Mouse (Mus musculus) B cell, adult 2 months (primary cell): Measurements from ENCODE around the gene Pih1d1.
"Not testable (repeated sequence)": the region's sequence is repeated elsewhere in the genome, so short reads cannot be mapped to it uniquely, and the experiment has no call there.

Experiments
- DNase-seq, 2 experiments: peaks; one replicate each; pipeline ENCODE4 v3.0.0; 2022

The Pih1d1 gene

DNA sequence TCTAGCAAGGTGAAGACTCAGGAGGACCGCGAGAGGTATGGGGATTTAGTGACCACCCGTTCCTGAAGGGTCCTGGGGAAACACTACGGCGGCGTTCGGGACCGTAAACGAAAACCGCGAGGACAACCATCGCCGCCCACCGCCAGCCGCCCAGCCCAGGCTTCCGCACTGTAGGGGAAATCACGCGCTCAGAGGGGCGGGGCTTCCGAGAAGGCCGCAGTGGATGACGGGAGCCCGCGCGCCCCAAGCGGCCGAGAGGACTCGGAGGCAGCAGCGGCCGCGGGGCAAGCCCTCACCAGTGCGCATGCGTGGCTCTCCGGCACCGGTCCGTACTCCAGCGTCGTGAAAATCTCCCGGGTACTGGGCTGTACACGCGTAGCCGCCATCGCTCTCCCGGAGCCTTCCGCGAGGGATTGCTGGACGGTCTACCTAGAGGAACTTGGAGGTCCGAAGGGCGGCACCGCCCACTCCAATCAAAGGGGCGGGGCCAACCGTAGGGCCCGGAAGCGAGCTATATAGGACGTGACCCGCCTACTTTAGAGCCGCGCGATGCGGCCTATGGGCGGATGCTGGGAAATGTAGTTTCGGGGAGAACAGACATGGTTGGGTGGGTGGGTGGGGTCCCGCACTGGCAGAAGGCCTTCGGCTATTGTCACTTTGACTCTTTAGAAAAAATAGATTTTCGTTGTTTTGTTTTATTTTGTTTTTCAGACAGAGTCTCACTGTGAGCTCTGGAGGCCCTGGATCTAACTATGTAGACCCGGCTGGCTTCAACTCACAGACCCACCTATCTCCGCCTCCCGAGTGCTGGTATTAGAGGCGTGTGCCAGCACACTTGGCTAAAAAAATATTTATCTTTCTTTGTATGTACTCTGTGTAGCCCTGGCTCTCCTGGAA, at the start of gene Pih1d1, which contains the start of gene Aldh16a1:
Gene Pih1d1, plus strand, starts transcription at position 208 of the 897 bp plus-strand sequence.
Gene Aldh16a1, minus strand, starts transcription at position 489 of the 897 bp plus-strand sequence.
- DNase-seq, result peak; percentile 98 to 99

DNA sequence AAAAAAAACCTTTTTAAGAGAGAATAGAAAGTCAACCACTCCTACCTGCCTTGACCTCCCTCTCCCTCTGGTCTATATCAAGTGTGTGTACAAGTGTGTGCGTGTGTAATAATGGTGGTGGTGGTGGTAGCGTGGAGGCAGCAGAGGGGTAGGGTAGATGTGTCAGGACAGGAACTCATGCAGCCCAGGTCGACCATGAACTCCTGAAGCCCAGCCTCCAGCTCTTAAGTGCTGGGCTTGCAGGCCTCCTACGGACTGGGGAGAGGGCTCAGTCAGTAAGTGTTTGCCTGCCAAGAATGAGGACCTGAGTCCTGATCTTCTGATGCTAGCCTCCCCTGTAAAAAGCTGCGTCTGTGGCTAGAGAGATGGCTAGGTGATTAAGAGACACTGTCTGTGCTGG, 49.2 kb upstream of the Pih1d1 start:
- DNase-seq, result no peak

DNA sequence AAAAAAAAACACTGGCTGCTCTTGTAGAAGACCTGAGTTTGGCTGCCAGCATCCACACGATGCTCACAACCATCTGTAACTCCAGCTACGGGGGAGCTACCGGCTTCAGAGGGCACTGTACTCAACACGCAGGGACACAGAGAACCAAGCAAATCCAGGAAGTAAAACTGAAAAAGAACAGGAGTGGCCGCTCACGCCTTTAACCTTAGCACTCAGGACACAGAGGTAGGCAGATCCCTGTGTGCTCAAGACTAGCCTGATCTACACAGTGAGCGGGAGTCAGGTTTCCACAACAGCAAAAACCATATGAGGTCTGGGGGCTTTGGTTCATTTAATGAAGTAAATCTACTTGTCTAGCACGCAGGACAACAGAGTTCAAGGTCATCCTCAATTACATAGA, 48.6 kb upstream of the Pih1d1 start:
- DNase-seq, result no peak

DNA sequence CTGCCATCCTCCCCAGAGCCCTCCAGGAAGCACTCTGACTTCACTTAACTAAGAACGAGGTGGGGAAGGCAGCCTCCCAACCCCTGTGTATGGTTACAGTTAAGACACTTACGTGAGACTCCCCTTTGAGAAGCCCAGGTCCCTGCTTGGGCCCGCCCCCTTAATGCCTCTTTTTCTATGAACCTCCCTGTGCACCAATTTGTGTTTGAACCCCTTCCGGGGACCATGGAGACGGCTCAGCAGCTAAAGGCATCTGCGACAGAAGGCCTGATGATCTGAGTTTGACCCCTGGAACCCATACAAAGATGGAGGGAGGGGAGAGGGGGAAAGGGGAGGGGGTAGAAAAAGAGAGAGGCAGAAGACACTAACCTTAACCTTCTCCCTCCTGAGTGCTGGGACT, 47.7 kb upstream of the Pih1d1 start:
- DNase-seq, result no peak

DNA sequence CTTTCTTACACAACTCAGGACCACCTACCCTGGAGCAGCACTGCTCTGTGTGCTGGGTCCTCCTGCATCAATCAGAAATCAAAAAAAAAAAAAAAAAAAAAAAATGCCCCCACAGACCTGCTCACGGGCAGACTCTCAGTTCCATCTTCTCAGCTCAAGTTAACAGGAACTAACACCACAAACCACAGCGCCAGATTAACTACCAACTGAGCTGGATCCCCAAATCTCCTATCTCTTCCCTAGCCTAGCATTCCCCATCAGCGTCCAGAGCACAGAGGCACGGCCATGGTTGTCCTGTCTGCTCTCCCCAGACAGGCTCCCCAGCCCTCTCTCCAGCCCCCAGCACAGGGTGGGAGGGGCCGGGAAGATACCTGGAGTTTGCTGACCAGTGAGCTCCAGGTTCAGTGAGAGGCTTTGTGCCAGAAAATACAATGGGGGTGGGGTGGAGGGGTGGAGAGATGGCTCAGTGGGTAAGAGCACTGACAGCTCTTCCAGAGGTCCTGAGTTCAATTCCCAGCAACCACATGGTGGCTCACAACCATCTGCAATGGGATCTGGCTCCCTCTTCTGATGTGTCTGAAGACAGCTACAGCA, 47.0 kb upstream of the Pih1d1 start:
- no peak for DNase-seq

DNA sequence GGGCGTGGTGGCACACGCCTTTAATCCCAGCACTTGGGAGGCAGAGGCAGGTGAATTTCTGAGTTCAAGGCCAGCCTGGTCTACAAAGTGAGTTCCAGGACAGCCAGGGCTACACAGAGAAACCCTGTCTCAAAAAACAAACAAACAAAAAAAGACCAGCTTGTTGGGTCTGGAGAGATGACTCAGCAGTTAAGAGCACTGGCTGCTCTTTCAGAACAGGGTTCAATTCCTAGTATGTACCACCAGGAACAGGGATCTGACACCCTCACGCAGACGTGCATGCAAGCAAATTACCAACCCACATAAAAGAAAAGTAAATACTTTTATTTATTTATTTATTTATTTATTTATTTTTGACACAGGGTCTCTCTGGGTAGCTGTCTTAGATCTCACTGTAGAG, 44.0 kb upstream of the Pih1d1 start:
- not testable (repeated sequence) for DNase-seq

DNA sequence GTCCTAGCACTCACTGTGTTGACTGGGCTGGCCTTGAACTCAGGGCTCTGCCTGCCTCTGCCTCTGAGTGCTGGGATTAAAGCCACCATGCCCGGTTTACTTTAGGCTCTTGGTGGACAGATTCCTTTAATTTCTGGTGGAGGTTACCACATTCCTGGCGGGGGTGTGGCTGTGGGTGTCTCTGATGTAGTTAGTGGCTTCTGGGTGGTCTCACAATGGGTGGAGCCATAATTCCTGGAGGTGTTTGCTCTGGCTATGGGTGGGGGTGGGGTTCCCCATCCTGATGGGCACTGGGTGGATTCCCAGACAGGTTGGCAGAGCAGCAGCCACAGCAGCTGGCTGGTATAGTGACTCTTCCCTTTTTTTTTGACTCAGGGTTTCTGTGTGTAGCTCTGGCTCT, 42.2 kb upstream of the Pih1d1 start:
- no peak for DNase-seq

DNA sequence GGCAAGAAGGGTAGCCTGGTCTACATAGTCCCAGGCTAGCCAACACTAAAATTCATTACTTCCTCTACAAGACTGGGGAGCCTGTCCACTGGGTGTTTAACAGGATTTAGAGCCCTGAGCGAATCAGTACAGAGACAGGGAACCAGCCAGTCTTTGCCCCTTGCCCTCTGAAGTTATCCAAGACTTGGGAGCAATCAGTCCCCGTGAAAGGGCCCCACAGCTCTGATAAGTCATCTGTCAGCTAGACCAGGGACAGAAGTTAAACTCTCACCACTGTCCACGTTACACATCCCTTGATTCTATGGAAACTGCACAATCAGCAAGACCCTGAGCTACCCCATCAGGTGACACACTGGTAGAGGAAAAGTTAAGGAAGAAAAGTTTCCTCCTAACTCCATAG, 41.6 kb upstream of the Pih1d1 start:
- DNase-seq, result no peak

DNA sequence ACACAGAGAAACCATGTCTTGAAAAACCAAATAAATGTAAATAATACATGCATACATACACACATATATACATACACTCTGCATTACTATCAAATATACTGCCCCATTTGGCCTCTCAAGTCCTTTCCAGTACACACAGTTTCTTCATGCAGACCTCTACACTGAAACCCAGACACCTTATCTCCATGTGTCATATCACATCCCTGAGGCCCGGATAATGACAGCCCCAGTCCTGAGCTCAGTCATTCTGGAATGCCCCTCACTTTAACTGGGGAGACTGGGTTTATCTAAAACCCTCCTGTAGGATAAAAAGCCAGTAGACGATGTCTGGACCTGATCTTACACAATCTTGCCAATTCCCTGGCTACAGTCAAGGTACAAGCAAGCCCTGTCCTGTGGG, 40.6 kb upstream of the Pih1d1 start:
- no peak for DNase-seq

DNA sequence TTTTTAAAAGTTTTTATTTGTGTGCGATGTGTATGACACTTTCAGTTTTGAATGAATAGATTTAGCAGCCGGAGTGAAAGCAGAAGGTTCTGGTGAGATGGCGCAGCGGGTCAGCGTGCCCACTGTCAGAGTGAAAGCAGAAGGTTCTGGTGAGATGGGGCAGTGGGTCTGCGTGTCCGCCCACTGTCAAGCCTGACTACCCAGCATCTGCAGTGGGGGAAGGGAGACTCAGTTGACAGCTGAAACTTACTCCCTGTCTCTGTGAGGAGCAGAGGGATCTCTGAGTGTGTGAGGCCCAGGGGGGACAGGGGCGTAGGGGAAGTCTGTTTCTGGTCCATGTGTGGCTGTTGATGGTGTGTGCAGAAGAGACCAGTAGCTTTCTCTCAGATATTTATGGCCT, 36.5 kb upstream of the Pih1d1 start:
- DNase-seq, result peak; percentile 33 to 34

DNA sequence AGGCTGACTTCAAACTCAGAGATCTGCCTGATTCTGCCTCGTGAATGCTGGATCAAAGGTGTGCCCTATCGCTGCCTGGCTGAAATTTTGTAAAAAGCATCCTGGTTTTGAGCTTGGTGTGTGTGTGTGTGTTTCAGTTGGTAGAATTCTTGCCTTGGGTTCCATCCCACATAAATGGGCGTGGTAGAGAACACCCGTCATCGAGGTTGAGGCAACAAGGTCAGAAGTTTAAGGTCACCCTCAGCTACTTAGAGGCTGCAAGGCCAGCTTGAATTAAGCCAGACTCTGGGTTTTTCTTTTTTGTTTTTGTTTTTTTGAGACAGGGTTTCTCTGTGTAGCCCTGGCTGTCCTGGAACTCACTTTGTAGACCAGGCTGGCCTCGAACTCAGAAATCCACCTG, 35.8 kb upstream of the Pih1d1 start:
- DNase-seq, result no peak

DNA sequence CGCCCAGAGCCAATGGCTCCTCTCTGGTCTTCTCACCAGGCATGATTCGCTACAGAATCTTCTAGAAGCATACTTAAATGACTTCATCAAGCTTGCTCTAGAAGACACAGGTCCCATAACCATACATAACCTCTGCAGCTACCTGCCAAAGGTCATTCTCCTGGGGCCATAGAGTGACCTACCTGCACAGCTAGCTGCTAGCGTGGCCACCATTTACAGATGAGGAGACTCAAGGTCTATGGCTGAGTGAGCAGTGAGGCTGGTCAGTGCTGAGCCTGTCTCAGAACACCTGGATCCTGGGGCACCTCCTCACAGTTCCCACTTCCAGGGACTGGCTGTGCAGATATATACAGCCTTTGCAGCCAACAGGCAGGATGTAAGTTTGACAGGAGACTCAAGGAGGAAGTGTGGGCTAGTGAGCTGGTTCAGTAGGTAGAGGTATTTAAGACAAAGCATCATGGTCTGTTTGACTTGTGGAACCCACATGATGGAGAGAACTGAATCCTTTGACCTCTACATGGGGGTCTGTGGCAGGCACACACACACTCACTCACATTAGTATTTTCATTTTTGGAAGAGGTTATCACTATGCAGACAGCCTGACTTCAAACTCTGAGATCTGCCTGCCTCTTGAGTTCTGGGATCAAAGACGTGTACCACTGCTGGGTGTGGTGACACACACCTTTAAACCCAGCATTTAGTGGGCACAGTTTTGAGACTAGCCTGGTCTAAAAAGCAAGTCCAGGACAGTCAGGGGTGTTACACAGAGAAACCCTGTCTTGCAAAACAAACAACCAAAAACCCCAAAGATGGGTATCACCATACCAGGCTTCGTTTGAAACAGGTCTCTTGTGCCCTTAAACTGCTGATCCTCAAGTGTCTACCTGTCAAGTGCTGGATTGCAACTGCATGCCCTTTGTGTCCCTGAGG, 34.1 kb upstream of the Pih1d1 start:
- peak; percentile 34 to 35 for DNase-seq

DNA sequence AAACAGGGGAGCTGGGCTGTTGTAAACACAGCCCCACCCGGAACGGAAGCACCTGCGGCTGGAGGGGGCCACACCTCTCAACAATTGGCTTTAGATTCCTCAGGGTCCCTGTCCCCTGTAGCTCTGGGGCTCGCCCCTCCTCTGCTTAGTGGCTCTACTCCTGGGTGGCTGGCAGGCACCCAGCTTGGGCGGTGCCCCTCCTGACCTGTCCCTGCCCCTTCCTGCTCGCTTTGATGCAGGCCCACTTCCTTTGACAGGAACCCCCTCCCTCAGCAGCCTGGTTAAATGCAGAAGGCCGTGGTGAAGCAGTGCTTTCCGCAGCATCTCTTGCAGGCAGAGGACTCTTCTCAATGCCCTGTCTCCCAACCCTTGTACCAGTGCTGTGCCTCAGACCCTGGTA, 32.7 kb upstream of the Pih1d1 start:
- peak; percentile 71 to 72 for DNase-seq

DNA sequence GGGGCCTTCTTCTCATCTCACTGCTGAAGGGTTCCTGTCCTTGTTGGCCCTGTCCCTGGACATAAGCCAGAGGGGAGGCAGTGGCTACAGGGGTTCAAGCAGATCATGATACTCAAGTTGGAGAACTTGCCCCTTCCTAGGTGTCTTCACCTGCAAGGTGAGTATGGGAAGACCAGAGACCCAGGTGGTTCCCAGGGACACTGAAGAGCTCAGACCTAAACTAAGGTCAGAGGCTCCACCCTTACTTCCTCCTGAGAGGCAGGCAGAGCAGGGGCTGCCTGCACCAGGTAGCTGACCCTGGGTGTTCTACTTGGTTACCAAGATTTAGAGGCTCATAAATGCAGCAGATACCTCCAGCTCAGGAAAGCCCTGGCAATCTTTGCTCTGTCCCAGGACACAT, 32.1 kb upstream of the Pih1d1 start:
- DNase-seq, result no peak

DNA sequence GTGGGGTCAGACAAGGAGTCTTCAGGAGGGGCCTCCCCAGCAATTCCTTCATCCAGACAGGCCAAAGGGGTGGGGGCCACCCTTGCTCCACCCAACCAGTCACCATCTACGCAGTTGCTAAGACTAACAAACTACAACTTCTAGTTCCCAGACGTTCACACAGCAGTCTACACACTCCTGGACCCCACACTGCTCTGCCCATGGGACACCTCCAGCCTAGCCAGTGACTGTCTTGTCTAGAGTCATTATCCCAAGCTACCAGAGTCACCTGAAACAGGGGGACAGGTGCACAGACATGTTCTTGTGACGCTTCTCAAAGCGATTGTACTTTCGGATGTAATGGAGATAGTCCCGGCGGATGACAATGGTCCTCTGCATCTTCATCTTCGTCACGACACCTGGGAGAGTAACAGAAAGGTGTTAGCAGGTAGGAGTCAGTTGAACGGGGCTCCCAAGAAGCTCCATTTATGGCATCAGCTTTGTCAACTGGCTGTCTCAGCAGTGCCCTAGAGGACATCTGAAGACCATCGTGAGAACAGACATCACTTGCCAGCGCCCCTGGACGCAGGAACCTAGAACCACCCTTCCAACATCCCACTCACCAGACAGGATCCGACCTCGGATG, 31.4 kb upstream of the Pih1d1 start:
- DNase-seq, result peak in 1 of 2 experiments; percentile 23

DNA sequence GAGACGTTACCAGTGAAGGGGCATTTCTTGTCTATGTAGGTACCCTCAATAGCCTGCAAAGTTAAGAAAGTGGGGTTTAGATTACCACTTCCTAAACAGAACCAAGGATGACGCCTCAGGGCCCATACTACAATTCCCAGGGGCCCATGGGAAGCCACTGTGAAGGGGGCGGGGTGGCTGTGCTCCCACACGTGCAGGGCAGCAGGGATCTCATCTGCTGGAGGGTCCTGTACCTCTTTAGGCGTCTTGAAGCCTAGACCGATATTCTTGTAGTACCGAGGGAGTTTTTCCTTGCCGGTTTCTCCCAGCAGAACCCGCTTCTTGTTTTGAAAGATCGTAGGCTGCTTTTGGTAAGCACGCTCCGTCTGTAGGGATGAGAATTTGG, 30.9 kb upstream of the Pih1d1 start:
- peak; percentile 61 to 64 for DNase-seq

DNA sequence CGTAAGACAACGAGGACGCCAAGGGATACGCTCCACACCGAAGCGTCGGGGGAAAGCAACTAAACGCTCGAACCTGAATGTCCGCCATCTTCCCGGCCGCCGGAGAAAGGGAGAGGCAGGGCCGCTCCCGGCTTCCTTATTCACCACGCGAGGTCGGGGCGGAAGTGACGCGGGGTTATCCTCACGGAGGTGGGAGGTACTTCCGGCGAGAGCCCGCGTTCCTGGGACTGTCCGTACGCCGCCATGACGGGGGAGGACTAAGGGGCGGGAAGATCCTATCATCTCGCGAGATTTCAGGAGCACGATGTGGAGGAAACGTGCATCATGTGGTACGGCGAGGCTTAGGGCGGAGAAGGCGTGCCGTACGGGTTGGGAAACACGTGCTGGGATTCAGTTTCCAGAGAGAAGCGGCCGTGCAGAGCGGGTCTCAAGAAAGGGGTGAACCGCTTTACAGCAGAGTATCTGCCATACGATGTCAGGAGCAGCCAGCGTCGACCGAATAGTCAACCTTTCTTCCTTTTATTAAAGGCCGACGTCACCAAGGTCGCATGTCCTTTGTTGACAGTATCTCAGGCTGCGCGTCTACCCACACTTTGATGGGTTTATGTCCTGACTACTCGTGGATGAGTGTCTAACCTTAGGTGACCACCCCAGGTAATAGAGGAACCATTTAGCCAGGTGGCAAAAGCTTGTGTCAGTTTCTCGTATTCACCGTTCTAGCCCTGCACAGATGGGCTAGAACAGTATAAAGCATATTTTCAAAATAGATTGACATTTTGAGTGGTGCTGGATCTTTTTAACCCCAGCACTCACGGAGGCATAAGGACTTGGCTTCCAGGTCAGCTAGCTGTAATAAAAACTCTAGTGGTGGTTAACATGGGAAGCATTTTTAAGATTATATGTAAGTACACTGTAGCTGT, 29.6 kb upstream of the Pih1d1 start, which contains the start of gene Rps11:
Gene Rps11, minus strand, starts transcription at position 216 of the 920 bp plus-strand sequence.
- DNase-seq, result peak; percentile 98

DNA sequence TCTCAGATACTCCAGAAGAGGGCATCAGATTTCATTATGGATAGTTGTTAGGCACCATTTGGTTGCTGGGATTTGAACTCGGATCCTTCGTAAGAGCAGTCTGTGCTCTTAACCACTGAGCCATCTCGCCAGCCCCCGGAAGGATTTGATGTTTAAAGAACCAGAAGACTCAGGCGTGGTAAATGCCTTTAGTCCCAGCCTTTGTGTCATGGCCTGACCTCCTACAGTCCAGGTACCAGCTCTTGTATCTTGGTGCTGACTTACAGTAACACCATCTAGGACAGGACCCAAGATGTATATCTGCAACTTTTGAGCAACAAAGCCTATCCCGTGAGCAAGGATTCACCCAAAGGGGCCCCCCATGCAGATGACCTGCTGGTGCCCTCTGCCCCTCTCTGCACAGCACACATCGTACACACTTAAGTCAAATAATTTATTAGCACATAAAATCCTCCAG, 28.9 kb upstream of the Pih1d1 start:
- no peak for DNase-seq

DNA sequence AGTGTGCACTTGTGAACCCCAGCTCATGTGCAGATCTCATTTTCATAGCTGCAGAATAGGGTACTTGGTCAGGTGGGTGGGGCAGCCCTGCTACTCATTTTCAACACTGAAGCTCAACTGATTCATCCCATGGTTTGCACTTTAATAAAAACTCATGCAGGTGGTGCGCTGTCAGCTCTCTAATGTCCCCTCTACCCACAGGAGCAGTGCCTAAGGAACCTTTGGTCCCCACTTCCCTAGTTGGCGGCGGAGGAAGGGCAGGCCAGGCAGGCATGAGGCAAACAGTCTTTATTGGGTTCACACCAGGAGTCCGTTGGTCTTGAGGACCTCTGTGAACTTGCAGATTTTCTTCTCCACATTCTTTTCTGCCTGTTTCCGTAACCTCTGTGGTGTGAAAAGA, 28.5 kb upstream of the Pih1d1 start:
- not testable (repeated sequence) for DNase-seq

DNA sequence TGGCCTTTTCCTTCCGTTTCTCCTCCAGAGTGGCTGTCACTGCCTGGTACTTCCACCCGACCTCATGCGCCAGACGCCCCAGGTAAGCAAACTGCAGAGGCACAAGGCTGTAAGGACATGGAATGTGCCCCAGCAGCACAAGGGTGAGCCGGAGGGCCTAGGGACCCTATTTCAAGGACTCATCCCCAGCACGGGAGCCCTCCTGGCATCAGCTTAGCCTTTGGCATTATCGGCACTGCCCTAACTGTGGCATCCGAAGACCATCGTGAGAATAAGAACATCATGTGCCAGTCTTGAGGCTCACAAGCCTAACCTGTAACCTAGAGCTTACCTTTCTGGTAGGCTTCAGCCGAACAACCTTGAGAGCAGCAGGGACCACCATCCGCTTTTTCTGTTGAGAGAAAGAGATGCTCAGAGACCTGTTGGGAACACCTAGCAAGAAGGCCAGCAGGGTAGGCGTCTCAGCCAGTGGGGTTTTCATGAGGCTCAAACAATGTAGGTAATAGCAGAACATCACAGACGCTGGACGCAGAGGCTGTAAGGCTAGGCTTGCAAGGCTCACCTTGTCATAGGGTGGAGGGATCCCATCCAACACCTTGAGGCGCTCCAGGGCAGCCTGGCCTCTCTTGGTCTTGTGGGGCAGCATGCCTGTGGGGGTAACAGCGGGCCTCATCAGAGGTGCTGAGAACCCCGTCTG, 27.8 kb upstream of the Pih1d1 start:
- DNase-seq, result no peak
